Mouse (Mus musculus) liver (tissue): Measurements from ENCODE around the gene Plce1.

ENCODE experiments used
- DNase-seq: peaks from one replicate; pipeline ENCODE4 v3.0.0-alpha.2; 2020; ENCODE audit warnings: mixed read lengths

Gene Plce1

GRCm38 (mm10) chr19:38480731-38481621, at the start of gene Plce1:
Plce1 (plus strand) TSS chr19:38481109.
- DNase-seq = peak; percentile 18

GRCm38 (mm10) chr19:38431326-38431725, 49.6 kb upstream of the Plce1 start:
- DNase-seq = no peak

GRCm38 (mm10) chr19:38432021-38432420, 48.9 kb upstream of the Plce1 start:
- no peak for DNase-seq

GRCm38 (mm10) chr19:38433381-38433780, 47.5 kb upstream of the Plce1 start:
- no peak for DNase-seq

GRCm38 (mm10) chr19:38435221-38435620, 45.7 kb upstream of the Plce1 start:
- DNase-seq = no peak

- no peak for DNase-seq
Measured at GRCm38 (mm10) chr19:38441860-38442259, 39.0 kb upstream of the Plce1 start.

- no peak for DNase-seq
Measured at GRCm38 (mm10) chr19:38445758-38446157, 35.2 kb upstream of the Plce1 start.

- DNase-seq = no peak
Measured at GRCm38 (mm10) chr19:38455228-38455627, 25.7 kb upstream of the Plce1 start.

- no peak for DNase-seq
Measured at GRCm38 (mm10) chr19:38458996-38459395, 21.9 kb upstream of the Plce1 start.

- no peak for DNase-seq
Measured at GRCm38 (mm10) chr19:38460696-38461095, 20.2 kb upstream of the Plce1 start.

- no peak for DNase-seq
Measured at GRCm38 (mm10) chr19:38470257-38470893, 10.5 kb upstream of the Plce1 start.

- DNase-seq = no peak
Measured at GRCm38 (mm10) chr19:38475394-38475793, 5.5 kb upstream of the Plce1 start.

- no peak for DNase-seq
Measured at GRCm38 (mm10) chr19:38478286-38478685, 2.6 kb upstream of the Plce1 start.

- DNase-seq = peak; percentile 7
Measured at GRCm38 (mm10) chr19:38478948-38479347, 2.0 kb upstream of the Plce1 start.

GRCm38 (mm10) chr19:38479473-38479872, 1.4 kb upstream of the Plce1 start:
- no peak for DNase-seq

GRCm38 (mm10) chr19:38480156-38480720, 671 bp upstream of the Plce1 start:
- no peak for DNase-seq

- no peak for DNase-seq
Measured at GRCm38 (mm10) chr19:38481906-38482305, 997 bp downstream of the Plce1 start.

GRCm38 (mm10) chr19:38482406-38483181, 1.7 kb downstream of the Plce1 start:
- DNase-seq = no peak

- DNase-seq = peak; percentile 6
Measured at GRCm38 (mm10) chr19:38485779-38486555, 5.1 kb downstream of the Plce1 start.

- DNase-seq = no peak
Measured at GRCm38 (mm10) chr19:38487501-38487900, 6.6 kb downstream of the Plce1 start.

- no peak for DNase-seq
Measured at GRCm38 (mm10) chr19:38488103-38488912, 7.4 kb downstream of the Plce1 start.
